Mouse (Mus musculus) monocyte, adult 5-6 weeks (primary cell): ENCODE results near the gene Gm21981. TPM values are rescaled to one million over a fixed set of nuclear protein-coding genes. Genes with fewer than 3 reads are reported as not detected.

ENCODE experiments used
- ATAC-seq: fragments of 153-309, 156-312 bp; replicated peaks from 2 replicates; pipeline ENCODE4 v1.8.0; 2017; ENCODE audit warnings: mild to moderate bottlenecking; ENCODE audit not compliant: low TSS enrichment, insufficient number of reproducible peaks, severe bottlenecking, poor library complexity, low FRiP score
- total RNA-seq: library from RNA; stranded (forward); fragments of 200-1000, 200-491, 200-594 nt; gene quantifications from 3 replicates; pipeline ENCODE4 v1.2.3, GENCODE M21; 2017

The Gm21981 gene
- total RNA-seq: 0.29 TPM in 1 of 3 replicates, not detected in the others

- ATAC-seq: no peak
These were observed at the start of gene Gm21981 for GRCm38 (mm10) chr17:47694442-47694502. Gm21981 (minus strand) TSS chr17:47694455.

DNA sequence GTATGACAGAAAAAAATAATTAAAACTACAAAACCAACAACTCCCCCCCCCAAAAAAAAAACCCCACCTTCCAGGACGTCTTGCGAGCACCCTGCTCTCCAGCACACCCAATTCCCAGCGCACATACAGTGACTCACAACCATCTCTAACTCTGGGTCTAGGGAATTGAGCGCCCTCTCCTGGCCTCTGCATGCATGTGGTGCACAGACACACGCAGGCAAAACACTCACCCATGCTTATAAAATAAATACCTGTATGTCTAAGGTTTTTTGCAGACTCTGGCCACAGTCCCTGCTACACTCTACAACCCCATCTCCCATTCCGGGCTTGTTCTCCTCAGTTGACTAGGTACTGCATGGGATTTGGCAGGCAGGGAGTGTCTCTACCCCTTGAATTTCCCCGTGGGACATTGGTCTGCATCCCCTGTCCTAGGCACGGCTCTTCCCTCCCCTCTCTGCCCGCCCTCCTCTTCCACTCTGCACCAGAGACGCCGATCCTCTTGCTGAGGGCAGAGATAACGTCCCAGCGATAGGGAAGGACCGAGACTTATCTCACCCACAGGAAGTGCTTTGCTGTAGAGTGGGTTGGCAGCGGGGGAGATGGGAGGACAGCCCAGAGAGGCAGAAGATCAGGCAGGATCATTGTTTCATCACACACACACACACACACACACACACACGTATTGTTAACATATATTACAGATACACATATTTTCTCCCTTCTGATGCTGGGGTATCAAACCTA, 48.9 kb upstream of the Gm21981 start:
- ATAC-seq: no peak

DNA sequence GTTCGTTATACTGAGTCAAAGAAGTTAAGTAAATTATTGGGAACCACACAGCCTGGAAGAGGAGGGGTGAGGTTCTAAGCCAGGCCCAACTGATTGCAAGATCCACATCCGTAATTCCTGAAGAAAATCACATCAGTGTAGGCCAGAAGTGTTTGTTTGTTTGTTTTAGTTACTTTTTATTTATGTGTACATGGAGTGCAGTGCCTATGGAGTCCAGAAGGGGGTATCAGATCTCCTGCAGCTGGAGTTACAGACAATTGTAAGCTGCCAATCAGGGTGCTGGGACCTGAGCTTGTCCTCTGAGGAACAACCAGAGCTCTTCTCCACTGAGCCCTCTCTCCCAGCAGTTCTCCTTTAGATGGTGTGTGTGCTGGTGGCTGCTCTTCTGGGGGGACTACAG, 45.9 kb upstream of the Gm21981 start:
- no peak for ATAC-seq

DNA sequence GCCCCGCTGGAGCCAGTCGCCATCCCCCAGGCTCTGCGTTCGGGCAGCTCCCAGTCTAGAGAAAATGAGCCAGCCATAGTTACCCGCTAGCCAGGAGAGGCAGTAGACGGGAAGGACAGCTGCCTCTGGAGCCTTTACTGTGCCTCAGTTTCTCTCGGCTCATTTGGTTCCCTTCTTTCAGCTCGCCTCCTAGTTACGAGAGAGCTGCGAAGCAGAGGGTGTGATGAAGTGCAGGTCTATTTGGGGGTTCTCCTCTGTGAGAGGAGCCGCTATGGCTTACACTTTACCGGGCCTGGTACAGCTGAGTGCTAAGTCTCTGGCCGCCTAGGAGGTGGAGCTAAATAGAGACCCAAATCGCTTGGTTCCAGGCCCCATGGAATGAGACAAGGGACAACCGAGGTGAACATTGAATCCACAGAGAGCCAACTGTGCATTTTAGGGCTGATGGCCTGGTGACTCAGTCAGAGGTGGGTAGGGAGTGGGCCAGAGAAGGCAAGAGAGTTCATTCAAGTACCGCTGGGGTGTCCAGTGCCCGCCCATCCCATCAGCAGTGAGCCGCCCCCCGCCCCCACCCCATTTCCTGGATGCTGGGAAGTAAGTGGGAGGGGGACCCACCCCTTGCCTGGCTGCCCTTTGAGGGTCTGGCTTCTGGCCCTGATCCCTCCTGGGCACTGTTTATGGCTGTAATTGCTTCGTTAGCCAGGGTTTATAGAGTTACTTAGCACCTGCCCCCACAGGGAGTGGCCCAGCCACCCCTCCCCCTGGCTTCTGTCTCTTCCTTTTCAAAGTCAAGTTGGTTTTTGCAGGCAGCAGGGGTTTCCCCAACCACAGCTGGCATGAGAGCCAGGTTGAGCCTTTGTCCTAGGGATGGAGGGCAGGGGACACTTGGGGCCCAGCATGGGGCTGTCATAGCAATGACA, 44.9 kb upstream of the Gm21981 start:
- 0 out of 2 replicates have a peak, but pooled peaks have one; percentile 6 for ATAC-seq

- ATAC-seq: peak; percentile 5; the same call in 1 of the 2 replicates
These were observed 44.0 kb upstream of the Gm21981 start for GRCm38 (mm10) chr17:47738066-47738878.

DNA sequence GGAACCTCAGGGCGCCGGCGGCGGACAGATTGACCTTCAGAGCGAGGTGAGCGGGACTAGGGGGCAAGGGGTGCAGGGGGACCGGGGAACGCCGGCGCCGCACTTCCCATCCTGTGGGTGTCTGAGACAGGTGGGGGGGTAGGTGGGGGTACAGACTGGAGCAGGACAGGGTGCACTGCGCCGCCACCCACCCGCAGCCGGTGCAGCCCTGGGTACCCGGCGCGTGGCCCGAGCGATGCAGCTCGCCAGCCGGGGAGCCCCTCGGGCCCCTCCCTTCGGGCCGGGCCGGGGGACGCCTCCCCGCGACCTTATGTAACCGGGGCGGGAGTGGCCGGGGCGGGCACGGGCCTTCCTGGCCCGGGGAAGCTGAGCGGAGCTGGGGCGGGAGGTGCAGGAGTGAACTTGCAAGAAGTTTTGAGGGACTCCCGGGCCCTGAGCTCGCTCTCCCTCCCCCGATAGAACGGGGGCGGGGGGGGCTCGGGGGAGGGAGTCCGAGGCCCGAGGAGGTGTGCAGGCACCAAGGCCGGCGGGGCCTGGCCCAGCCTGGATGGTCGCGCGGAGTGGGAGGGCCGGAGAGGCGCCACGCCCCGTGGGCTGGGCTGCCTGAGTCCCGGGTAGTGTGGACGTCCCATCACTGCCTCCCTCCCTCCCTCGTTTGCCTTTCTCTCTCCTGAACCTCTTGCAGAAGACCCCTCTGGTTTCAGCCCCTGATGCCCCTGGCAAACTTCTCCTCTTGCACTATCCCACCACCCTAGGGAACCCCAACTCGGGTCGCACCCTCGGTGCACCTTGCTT, 43.2 kb upstream of the Gm21981 start:
- peak; percentile 59 for ATAC-seq

- ATAC-seq: peak; percentile 62
These were observed 42.6 kb upstream of the Gm21981 start, which contains the start of gene Tfeb for GRCm38 (mm10) chr17:47736856-47737255. Tfeb (plus strand) TSS chr17:47737030.

DNA sequence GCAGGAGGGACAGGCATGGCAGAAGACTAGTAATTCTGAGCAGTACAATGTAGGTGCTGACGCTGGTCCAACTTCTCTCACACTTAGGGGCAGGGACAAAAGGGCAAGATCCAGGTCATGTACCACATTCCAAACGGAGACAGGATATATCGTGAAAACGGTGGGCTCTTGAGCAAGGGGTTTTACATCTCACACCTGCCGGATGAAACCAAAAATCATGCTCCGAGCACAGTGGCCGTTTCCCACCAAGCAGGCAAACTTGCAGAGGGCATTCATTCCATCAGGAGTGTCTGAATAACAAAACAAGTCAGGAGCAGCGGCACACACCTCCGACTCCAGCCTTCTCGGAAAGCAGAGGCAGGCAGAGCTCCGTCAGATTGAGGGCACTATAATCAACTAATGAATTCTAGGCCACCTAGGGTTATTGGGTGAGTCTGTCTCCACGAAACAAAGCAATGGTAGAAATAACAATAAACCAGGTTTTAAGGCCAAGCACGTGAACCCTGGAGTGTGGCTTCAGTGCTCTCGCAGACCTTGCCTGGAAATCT, 41.4 kb upstream of the Gm21981 start:
- no peak for ATAC-seq

DNA sequence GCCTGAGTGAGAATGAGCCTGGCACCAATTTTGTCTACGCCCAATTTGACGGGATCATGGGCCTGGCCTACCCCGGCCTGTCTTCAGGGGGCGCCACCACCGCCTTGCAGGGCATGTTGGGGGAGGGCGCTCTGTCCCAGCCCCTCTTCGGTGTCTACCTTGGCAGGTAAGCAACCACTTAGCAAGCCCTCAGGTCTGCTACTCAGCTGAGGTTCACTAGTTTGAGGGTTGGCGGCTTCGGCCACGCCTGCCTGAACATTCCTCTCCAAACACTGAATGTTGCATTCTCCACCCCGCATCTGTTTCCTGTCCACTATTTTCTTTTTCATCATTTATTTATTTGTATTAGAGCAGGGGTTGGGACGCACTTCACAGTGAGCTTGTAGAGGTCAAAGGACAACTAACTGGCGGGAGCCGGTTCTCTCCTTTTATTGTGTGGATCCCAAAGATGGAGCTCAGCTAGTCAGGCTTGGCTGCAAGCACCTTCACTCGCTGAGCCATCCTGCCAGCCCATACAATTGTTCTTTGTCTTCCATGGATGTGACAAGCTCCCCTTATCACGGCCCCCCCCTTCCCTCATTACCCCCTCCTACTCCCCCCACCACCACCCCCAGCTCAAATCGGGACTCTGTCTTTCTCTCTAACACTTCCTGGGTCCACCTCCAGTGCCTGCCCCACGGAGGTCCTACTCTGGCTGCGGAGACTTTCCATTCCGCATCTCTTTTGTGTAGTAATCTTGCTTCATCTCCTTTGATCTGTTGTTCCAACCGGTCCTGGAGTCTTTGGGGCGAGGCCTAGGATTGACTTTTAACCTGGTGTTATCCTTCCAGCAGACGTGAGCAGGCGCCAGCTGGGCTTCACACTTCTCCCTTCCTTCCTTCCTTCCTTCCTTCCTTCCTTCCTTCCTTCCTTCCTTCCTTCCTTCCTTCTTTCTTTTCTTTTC, 36.6 kb upstream of the Gm21981 start:
- ATAC-seq: no peak

- ATAC-seq: no peak
These were observed 32.3 kb upstream of the Gm21981 start, which contains the start of gene Pgc for GRCm38 (mm10) chr17:47726566-47726965. Pgc (plus strand) TSS chr17:47726842.

- ATAC-seq: no peak
These were observed 26.9 kb upstream of the Gm21981 start for GRCm38 (mm10) chr17:47721183-47721582.

GRCm38 (mm10) chr17:47715037-47715436, 20.8 kb upstream of the Gm21981 start:
- no peak for ATAC-seq

DNA sequence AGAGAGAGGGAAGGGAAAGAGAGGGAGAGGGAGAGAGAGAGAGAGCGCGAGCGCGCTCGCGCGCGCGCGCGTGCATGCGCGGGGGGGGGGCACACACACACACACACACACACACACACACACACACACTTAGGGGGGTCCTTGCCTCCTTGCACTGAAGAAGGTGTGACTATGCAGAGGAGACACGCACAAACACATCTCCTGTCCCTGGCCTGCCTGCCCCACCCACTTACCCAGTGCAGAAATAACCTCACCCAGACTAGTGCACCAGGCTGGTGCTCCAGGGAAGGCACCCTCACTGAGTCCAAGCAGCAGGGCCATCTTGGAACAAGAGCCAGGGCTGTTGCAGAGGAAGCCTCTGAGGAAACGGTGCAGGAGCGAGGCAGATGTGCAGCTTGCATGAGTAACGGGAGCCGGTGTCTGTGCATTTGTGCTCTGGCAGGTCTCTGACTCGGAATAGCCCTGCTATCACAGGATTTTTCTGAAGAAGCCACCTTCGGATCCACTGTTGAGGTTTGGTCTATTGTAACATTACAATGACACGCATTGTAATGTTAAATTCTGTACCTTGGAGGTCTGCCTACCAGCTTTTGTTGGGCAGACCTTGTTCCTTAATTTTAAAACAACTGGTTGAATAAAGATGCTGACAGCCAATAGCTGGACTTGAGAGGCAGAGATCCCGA, 18.8 kb upstream of the Gm21981 start:
- ATAC-seq: no peak

DNA sequence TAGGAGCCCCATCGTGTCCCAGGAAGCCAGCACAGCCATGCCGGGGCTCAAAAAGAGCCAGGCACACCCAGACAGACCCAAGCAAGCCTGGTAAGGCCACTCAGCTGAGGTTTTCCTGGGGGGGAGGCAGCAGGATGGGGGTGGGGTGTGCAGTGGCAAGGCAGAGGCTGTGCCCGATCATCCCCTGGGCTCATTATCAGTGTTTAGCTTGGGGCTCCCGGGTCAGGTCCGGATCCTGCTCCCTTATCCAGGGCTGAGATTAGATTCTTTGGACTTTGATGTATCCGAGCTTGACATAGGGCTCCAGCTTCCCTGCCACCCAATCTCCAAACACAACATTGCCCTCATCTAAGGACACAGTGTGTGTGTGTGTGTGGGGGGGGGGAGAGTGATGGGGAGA, 17.6 kb upstream of the Gm21981 start:
- ATAC-seq: no peak

DNA sequence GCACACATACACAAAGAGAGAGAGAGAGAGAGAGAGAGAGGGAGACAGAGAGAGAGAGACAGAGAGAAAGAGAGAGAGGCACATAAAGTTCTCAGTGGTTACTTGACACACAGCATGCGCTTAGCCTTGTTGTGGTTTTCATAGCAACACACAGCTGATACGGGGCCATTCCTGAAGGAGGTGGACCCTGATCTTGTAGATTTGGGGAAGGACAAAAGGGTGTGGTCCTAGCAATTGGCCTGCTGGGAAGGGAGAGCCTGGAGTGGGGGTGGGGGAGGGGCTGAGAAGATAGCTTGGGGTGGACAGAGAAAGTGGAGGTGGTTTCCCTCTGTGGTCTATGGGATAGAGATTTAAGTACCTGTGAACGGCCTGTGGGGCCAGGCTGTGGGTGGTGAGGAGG, 15.8 kb upstream of the Gm21981 start:
- no peak for ATAC-seq

- no peak for ATAC-seq
These were observed 14.7 kb upstream of the Gm21981 start for GRCm38 (mm10) chr17:47708972-47709371.

DNA sequence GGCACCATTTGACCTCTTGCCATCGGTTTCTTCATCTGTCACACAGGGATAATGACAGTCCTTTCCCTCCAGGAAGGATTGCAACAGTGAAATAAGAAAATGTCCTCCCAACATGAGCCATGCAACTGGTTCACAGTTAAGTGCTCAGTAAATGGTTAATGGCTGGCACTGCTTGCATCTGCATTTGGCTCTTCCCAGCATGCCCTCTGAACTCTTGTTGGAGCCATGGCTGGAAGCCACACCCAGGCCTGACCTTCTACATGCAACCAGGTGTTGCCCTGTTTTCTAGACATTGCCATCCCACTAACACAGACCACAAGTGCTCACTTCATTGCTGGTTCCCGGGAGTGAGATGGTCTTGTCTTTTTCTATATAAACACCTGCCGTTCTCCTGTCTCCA, 13.7 kb upstream of the Gm21981 start:
- ATAC-seq: no peak
